Mouse (Mus musculus): ENCODE measurements around the gene Tdp2. TPM values are rescaled to one million over a fixed set of nuclear protein-coding genes. Genes with fewer than 3 reads are reported as not detected.

Tdp2 gene
- polyA plus RNA-seq, 1 experiment from 2014 or later = 31.4 TPM

DNA sequence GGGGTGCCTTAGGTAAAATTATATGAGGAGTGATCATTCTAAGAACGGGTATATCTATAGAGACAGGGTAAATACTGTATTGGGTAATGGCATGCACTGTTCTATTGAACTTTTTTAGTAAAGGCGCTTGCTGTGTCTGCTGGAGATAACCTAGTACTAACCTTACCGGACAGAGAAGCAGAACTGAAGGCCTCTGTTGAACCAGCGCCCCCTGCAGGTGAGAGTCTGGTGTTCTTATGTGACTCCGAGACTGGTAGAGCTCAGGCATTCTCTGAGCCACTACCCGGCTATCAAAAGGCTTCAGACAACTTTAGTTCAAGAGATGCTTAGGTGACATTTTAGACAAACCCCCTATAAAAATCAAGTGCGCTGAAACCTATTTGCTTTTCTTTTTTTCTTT is 31.0 kb downstream of the Tdp2 start:
- no peak for ATAC-seq (ENCODE audit: insufficient number of reproducible peaks, insufficient read depth, low FRiP score, low read depth)
- H3K4me1 ChIP-seq (ENCODE audit: control insufficient read depth in 2 of 2, insufficient read depth in 2 of 2, low read length in 2 of 2) = 0 out of 4 replicates have a peak, but pooled peaks cover 0 to 3% of the 10 kb centered on the region in 2 experiments
- no peaks in the 10 kb centered on the region for H3K27me3 ChIP-seq (ENCODE audit: control insufficient read depth, insufficient read depth, low read length)
- H3K4me2 ChIP-seq (ENCODE audit: low read length) = no peak overlapping the region
- WGBS = 59% methylated on average over 7 of the region's 7 CpGs
- no peaks in the 10 kb centered on the region for H3K9me3 ChIP-seq (ENCODE audit: control insufficient read depth, low read length)
- H3K4me3 ChIP-seq (ENCODE audit: control insufficient read depth in 1 of 2, insufficient read depth in 1 of 2, low read depth in 1 of 2, low read length in 2 of 2) = no peak overlapping the region
- no peak overlapping the region for H3K27ac ChIP-seq (replicated peaks in 1 of 2; ENCODE audit: control insufficient read depth in 1 of 2, insufficient read depth in 1 of 2, low read depth in 2 of 2, low read length in 2 of 2)
- H3K9ac ChIP-seq (ENCODE audit: low read length) = no peak overlapping the region
- H3K36me3 ChIP-seq (ENCODE audit: control insufficient read depth, insufficient read depth, low read length) = no peaks in the 10 kb centered on the region

DNA sequence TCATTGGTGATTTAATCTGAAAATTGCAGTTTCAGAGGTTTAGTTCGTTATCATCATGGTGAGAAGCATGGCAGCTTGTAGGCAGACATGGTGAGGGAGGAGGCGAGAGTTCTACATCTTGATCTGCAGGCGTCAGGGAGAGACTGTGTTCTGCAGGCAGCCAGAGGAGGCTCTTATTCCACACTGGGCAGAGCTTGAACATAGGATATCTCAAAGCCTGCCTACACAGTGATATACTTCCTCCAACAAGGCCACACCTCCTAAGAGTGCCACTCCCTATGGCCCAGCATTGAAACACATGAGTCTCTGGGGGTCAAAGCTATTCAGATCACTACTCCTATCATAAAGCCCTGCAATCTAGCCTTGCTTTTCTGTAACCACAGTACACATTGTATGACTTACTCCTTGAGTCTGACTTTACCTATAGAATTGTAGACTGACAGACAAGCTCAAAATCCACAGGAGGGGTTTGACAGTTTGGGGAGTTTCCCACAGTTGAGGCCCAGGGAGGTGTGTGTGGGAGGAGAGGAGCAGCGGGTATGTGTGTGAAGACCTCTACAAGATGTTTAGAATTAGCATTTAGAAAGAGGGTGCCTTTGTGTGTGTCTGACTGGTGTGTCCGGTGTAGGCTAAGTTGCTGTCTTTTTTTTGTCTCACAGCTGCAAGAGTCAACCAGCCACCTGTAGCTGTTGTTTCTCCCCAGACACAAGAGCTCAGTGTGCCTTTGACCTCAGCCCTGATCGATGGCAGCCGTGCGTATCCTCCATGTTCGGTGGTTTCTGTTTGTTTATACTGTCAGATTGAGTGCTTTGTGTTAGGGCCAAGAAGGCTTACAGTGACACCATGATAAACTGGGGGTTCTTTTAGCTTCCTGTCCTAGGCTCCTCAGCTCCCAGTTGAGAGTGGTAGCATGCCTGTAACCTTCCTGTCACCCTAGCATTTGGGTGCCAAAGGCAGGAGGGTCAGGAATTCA is 35.2 kb downstream of the Tdp2 start:
- Histone ChIP-seq H3K9me3 (ENCODE audit: control insufficient read depth, low read length) (no peaks in the 10 kb centered on the region), H3K4me2 (ENCODE audit: low read length) (no peak overlapping the region), H3K36me3 (ENCODE audit: control insufficient read depth, insufficient read depth, low read length) (no peaks in the 10 kb centered on the region), H3K27ac (replicated peaks in 1 of 2; ENCODE audit: control insufficient read depth in 1 of 2, insufficient read depth in 1 of 2, low read depth in 2 of 2, low read length in 2 of 2) (no peak overlapping the region), H3K4me3 (ENCODE audit: control insufficient read depth in 1 of 2, insufficient read depth in 1 of 2, low read depth in 1 of 2, low read length in 2 of 2) (no peak overlapping the region), H3K9ac (ENCODE audit: low read length) (no peak overlapping the region), H3K27me3 (ENCODE audit: control insufficient read depth, insufficient read depth, low read length) (no peaks in the 10 kb centered on the region), H3K4me1 (ENCODE audit: control insufficient read depth in 2 of 2, insufficient read depth in 2 of 2, low read length in 2 of 2) (0 out of 4 replicates have a peak, but pooled peaks cover 0 to 3% of the 10 kb centered on the region in 2 experiments)
- ATAC-seq (ENCODE audit: insufficient number of reproducible peaks, insufficient read depth, low FRiP score, low read depth) = no peak; the same call in 1 of the 2 replicates
- 66% methylated on average over 9 of the region's 9 CpGs for WGBS

DNA sequence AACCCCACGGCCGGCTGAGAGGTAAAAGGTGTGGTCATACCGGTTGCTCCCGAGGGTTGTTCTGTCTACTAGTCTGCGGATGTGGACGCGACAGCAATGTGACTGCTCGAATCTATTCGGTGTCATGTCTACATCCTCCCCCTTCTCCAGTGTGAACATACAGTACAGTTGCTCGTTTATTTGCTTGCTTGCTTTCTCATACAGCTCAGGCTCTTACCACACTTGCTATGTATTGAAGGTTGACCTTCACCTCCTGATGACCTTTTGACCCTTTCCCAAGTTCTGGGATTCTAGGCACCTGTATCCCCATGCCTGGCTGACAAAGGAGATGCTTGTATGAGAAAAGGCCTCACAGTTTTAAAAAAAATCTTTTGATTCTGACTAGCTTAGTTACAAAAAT is 36.3 kb downstream of the Tdp2 start:
- H3K4me1 ChIP-seq (ENCODE audit: control insufficient read depth in 2 of 2, insufficient read depth in 2 of 2, low read length in 2 of 2) = no peaks in the 10 kb centered on the region
- 89% methylated on average over 10 of the region's 10 CpGs for WGBS
- H3K36me3 ChIP-seq (ENCODE audit: control insufficient read depth, insufficient read depth, low read length) = no peaks in the 10 kb centered on the region
- H3K27me3 ChIP-seq (ENCODE audit: control insufficient read depth, insufficient read depth, low read length) = no peaks in the 10 kb centered on the region
- no peaks in the 10 kb centered on the region for H3K9me3 ChIP-seq (ENCODE audit: control insufficient read depth, low read length)
- H3K9ac ChIP-seq (ENCODE audit: low read length) = no peak overlapping the region
- no peak overlapping the region for H3K4me2 ChIP-seq (ENCODE audit: low read length)
- no peak for ATAC-seq (ENCODE audit: insufficient number of reproducible peaks, insufficient read depth, low FRiP score, low read depth)
- no peak overlapping the region for H3K4me3 ChIP-seq (ENCODE audit: control insufficient read depth in 1 of 2, insufficient read depth in 1 of 2, low read depth in 1 of 2, low read length in 2 of 2)
- H3K27ac ChIP-seq (replicated peaks in 1 of 2; ENCODE audit: control insufficient read depth in 1 of 2, insufficient read depth in 1 of 2, low read depth in 2 of 2, low read length in 2 of 2) = no peak overlapping the region

DNA sequence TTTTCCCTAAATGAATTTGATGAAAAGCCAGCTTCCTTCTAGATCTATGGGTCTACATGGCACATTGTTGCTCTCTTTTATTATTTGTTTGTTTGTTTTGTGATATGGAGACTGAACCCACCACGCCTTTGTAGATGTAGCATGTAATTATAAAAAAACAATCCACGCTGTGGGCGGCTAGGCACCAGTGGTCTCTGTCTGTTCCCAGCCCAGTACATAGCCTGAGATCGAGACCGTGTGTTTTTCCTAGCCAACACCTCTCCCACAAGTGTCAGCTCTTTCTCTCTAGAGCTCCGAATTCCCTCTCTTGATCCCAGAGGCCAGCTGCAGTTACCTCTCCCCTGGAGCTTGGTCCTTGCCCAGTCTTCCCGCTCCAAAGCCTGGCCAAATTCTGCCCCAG is 36.8 kb downstream of the Tdp2 start:
- H3K4me2 ChIP-seq (ENCODE audit: low read length) = no peak overlapping the region

DNA sequence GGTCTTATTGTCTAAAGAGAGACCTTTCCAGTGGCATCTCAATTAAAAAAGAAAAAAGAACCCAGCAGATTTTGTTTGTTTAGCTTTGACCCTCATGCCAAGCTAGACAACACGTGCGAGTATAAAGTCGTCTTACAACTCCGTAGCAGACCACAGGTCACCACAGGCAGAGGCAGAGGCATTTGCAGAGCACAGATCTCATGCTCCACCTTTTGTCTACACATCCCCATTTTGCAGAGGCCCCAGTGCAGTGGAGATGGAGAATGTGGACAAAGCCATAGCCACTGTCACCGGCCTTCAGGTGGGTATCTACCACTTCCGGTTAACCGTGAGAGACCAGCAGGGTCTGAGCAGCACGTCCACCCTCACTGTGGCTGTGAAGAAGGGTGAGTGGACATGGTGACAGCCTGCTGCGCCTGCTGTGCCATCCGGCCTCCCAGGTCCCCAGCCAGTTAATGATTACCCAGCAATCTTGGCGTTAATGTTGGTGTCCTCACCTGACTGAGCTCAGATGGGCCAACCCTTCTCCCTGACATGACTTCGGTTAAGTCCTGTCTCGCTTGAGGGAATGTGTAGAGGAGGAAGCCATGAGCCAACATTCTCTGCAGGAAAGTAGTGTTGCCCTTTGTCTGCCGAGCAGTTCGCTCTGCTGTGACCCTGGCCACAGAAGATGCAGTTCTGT is 48.0 kb downstream of the Tdp2 start:
- no peak overlapping the region for H3K9ac ChIP-seq (ENCODE audit: low read length)
- WGBS = 86% methylated on average over 15 of the region's 15 CpGs
- no peaks in the 10 kb centered on the region for H3K36me3 ChIP-seq (ENCODE audit: control insufficient read depth, insufficient read depth, low read length)
- peaks cover 8% of the 10 kb centered on the region; the same call in 1 of the 2 replicates for H3K9me3 ChIP-seq (ENCODE audit: control insufficient read depth, low read length)
- no peak overlapping the region for H3K27ac ChIP-seq (replicated peaks in 1 of 2; ENCODE audit: control insufficient read depth in 1 of 2, insufficient read depth in 1 of 2, low read depth in 2 of 2, low read length in 2 of 2)
- no peaks in the 10 kb centered on the region for H3K27me3 ChIP-seq (ENCODE audit: control insufficient read depth, insufficient read depth, low read length)
- H3K4me2 ChIP-seq (ENCODE audit: low read length) = no peak overlapping the region
- no peak for ATAC-seq (ENCODE audit: insufficient number of reproducible peaks, insufficient read depth, low FRiP score, low read depth)
- H3K4me3 ChIP-seq (ENCODE audit: control insufficient read depth in 1 of 2, insufficient read depth in 1 of 2, low read depth in 1 of 2, low read length in 2 of 2) = no peak overlapping the region
- H3K4me1 ChIP-seq (ENCODE audit: control insufficient read depth in 2 of 2, insufficient read depth in 2 of 2, low read length in 2 of 2) = no peaks in the 10 kb centered on the region

More for the DNA sequence above, 36.8 kb downstream of the Tdp2 start:
- no peak for ATAC-seq (ENCODE audit: insufficient number of reproducible peaks, insufficient read depth, low FRiP score, low read depth)
- Histone ChIP-seq H3K27ac (replicated peaks in 1 of 2; ENCODE audit: control insufficient read depth in 1 of 2, insufficient read depth in 1 of 2, low read depth in 2 of 2, low read length in 2 of 2) (no peak overlapping the region), H3K9me3 (ENCODE audit: control insufficient read depth, low read length) (no peaks in the 10 kb centered on the region), H3K36me3 (ENCODE audit: control insufficient read depth, insufficient read depth, low read length) (no peaks in the 10 kb centered on the region), H3K4me1 (ENCODE audit: control insufficient read depth in 2 of 2, insufficient read depth in 2 of 2, low read length in 2 of 2) (no peaks in the 10 kb centered on the region), H3K27me3 (ENCODE audit: control insufficient read depth, insufficient read depth, low read length) (no peaks in the 10 kb centered on the region), H3K9ac (ENCODE audit: low read length) (no peak overlapping the region), H3K4me3 (ENCODE audit: control insufficient read depth in 1 of 2, insufficient read depth in 1 of 2, low read depth in 1 of 2, low read length in 2 of 2) (no peak overlapping the region)
- 84% methylated on average over 7 of the region's 7 CpGs for WGBS

DNA sequence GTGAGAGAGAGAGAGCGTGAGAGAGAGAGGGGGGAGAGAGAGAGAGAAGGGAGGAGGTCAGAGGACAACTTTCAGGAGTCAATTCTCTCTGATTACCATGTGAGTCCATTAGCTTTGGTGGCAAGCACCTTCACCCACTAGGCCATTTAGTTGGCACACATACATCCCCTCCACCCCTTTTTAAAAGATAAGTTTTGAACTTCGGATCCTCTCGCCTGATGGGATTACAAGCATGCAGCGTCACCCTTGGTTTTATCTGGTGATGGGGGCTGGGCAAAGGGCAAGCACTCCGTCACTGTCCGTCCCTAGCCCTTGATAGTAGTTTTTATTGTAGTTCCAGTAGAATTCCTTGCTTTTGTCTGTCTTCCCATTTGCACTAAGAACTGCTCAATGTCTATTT is 48.7 kb downstream of the Tdp2 start:
- Histone ChIP-seq H3K4me3 (ENCODE audit: control insufficient read depth in 1 of 2, insufficient read depth in 1 of 2, low read depth in 1 of 2, low read length in 2 of 2) (no peak overlapping the region), H3K27ac (replicated peaks in 1 of 2; ENCODE audit: control insufficient read depth in 1 of 2, insufficient read depth in 1 of 2, low read depth in 2 of 2, low read length in 2 of 2) (no peak overlapping the region), H3K4me1 (ENCODE audit: control insufficient read depth in 2 of 2, insufficient read depth in 2 of 2, low read length in 2 of 2) (no peaks in the 10 kb centered on the region), H3K9me3 (ENCODE audit: control insufficient read depth, low read length) (peaks cover 8% of the 10 kb centered on the region; the same call in 1 of the 2 replicates), H3K4me2 (ENCODE audit: low read length) (no peak overlapping the region), H3K27me3 (ENCODE audit: control insufficient read depth, insufficient read depth, low read length) (no peaks in the 10 kb centered on the region), H3K36me3 (ENCODE audit: control insufficient read depth, insufficient read depth, low read length) (no peaks in the 10 kb centered on the region), H3K9ac (ENCODE audit: low read length) (no peak overlapping the region)
- 70% methylated on average over 6 of the region's 6 CpGs for WGBS
- ATAC-seq (ENCODE audit: insufficient number of reproducible peaks, insufficient read depth, low FRiP score, low read depth) = no peak

DNA sequence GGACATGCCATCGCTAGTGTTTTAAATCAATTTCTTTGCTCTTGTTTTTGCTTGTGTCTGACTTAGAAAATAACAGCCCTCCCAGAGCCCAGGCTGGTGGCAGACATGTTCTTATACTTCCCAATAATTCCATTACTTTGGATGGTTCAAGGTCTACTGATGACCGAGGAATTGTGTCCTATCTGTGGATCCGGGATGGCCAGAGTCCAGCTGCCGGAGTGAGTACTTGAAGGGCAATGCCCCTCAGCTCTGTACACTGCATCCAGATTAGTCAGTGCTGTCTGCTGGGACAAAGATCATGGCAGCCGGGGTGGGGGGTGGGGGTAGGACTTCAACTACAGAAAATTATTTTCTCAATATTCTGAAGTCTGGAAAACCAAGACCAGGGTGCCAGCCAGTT is 49.2 kb downstream of the Tdp2 start:
- no peak overlapping the region for H3K27ac ChIP-seq (replicated peaks in 1 of 2; ENCODE audit: control insufficient read depth in 1 of 2, insufficient read depth in 1 of 2, low read depth in 2 of 2, low read length in 2 of 2)
- no peak overlapping the region for H3K4me2 ChIP-seq (ENCODE audit: low read length)
- H3K4me3 ChIP-seq (ENCODE audit: control insufficient read depth in 1 of 2, insufficient read depth in 1 of 2, low read depth in 1 of 2, low read length in 2 of 2) = no peak overlapping the region
- H3K27me3 ChIP-seq (ENCODE audit: control insufficient read depth, insufficient read depth, low read length) = no peaks in the 10 kb centered on the region
- H3K36me3 ChIP-seq (ENCODE audit: control insufficient read depth, insufficient read depth, low read length) = no peaks in the 10 kb centered on the region
- H3K4me1 ChIP-seq (ENCODE audit: control insufficient read depth in 2 of 2, insufficient read depth in 2 of 2, low read length in 2 of 2) = no peaks in the 10 kb centered on the region
- peaks cover 3% of the 10 kb centered on the region; the same call in 1 of the 2 replicates for H3K9me3 ChIP-seq (ENCODE audit: control insufficient read depth, low read length)
- no peak for ATAC-seq (ENCODE audit: insufficient number of reproducible peaks, insufficient read depth, low FRiP score, low read depth)
- WGBS = 80% methylated on average over 5 of the region's 5 CpGs
- H3K9ac ChIP-seq (ENCODE audit: low read length) = no peak overlapping the region

All from heart, embryonic 14.5 days (tissue).